Mouse (Mus musculus) forelimb bud, embryonic 11.5 days (tissue): ENCODE measurements at regions not wholly inside any gene's neighbourhood (a gene's known extent, or its start where the extent isn't known, plus 50 kb on each side); places are given as distances from the start of the nearest gene placed in this dataset.
"Not testable (repeated sequence)": the region's sequence is repeated elsewhere in the genome, so short reads cannot be mapped to it uniquely, and the experiment has no call there.

Experiments used
- DNase-seq: peaks from one replicate; pipeline ENCODE4 v3.0.0-alpha.2; 2012; ENCODE audit warnings: low read depth, low spot score

GRCm38 (mm10) chr10:117478202-117478930 is 98.6 kb upstream of the Cpsf6 start:
- DNase-seq: no peak

GRCm38 (mm10) chr10:117477331-117478201 is 97.8 kb upstream of the Cpsf6 start:
- no peak for DNase-seq

- no peak for DNase-seq
These were observed 95.5 kb upstream of the Cpsf6 start for GRCm38 (mm10) chr10:117475086-117475945.

GRCm38 (mm10) chr10:117474351-117475085 is 94.7 kb upstream of the Cpsf6 start:
- no peak for DNase-seq

- no peak for DNase-seq
These were observed 93.7 kb upstream of the Cpsf6 start for GRCm38 (mm10) chr10:117473471-117473870.

- no peak for DNase-seq
These were observed 92.7 kb upstream of the Cpsf6 start for GRCm38 (mm10) chr10:117472568-117472930.

GRCm38 (mm10) chr10:117471818-117472567 is 92.2 kb upstream of the Cpsf6 start:
- DNase-seq: no peak

GRCm38 (mm10) chr10:117471036-117471817 is 91.4 kb upstream of the Cpsf6 start:
- DNase-seq: no peak

- no peak for DNase-seq
These were observed 90.7 kb upstream of the Cpsf6 start for GRCm38 (mm10) chr10:117470481-117470880.

- DNase-seq: no peak
These were observed 89.8 kb upstream of the Cpsf6 start for GRCm38 (mm10) chr10:117469573-117470090.

GRCm38 (mm10) chr10:117468931-117469572 is 89.2 kb upstream of the Cpsf6 start:
- no peak for DNase-seq

GRCm38 (mm10) chr10:117468381-117468780 is 88.6 kb upstream of the Cpsf6 start:
- no peak for DNase-seq

- no peak for DNase-seq
These were observed 87.3 kb upstream of the Cpsf6 start for GRCm38 (mm10) chr10:117467161-117467560.

GRCm38 (mm10) chr10:117466391-117466790 is 86.6 kb upstream of the Cpsf6 start:
- DNase-seq: no peak

GRCm38 (mm10) chr10:117465671-117466250 is 85.9 kb upstream of the Cpsf6 start:
- no peak for DNase-seq

- no peak for DNase-seq
These were observed 85.3 kb upstream of the Cpsf6 start for GRCm38 (mm10) chr10:117465058-117465660.

GRCm38 (mm10) chr10:117464331-117464730 is 84.5 kb upstream of the Cpsf6 start:
- DNase-seq: not testable (repeated sequence)

- no peak for DNase-seq
These were observed 83.8 kb upstream of the Cpsf6 start for GRCm38 (mm10) chr10:117463636-117464035.
